Mouse (Mus musculus) bone marrow, adult 2 months (tissue): Measurements from ENCODE around the gene Smyd5.

Experiments used
- CTCF ChIP-seq: fragments of 200-500 bp; IDR thresholded peaks from 2 replicates; pipeline ENCODE4 v1.5.1; 2011; ENCODE audit warnings: low read length, control low read depth; ENCODE audit not compliant: control insufficient read depth, insufficient read depth
- POLR2A ChIP-seq: fragments of 200-500 bp; IDR thresholded peaks from 2 replicates; pipeline ENCODE4 v1.6.1; 2011; ENCODE audit warnings: low read depth, mild to moderate bottlenecking, control low read depth, low read length, borderline replicate concordance; ENCODE audit not compliant: control insufficient read depth

- TF ChIP-seq CTCF = no peak
- no peak for TF ChIP-seq POLR2A
Observed at GRCm38 (mm10) chr6:85472542-85472941, 40.8 kb downstream of the Smyd5 start.
